Mouse (Mus musculus) cerebellum, adult 8-10 months (tissue): ENCODE measurements around the gene Gm3029.
"Not testable (repeated sequence)": the region's sequence is repeated elsewhere in the genome, so short reads cannot be mapped to it uniquely, and the experiment has no call there.

ENCODE experiments used
- DNase-seq: peaks from one replicate; pipeline ENCODE4 v3.0.0; 2022

Gm3029 gene

GRCm38 (mm10) chr14:3931456-3931855 lies at the start of gene Gm3029:
TSS of gene Gm3029 (plus strand) at chr14:3931756.
- DNase-seq = not testable (repeated sequence)

DNA sequence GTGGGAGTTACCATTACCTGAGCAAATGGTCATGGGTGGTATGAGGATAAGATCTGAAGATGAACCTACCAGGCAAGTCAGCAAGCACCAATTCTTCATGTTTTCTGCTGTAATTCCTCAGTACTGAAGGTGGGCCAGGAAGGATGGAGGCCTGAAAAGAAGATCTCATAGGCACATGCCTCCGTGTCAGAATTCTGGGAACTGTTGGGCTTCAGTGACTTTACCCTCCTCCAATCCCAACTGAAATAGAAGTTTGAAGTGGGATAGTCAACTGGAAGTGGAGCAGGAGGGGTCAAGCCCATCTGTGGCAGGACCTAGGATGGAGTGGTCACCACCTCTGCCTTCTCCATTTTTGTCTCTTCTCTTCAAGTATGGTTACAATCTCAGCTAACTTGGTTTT lies 47.7 kb upstream of the Gm3029 start, which contains the start of gene Gm2916:
TSS of gene Gm2916 (plus strand) at position 301 of the 400 bp plus-strand sequence.
- DNase-seq = not testable (repeated sequence)

DNA sequence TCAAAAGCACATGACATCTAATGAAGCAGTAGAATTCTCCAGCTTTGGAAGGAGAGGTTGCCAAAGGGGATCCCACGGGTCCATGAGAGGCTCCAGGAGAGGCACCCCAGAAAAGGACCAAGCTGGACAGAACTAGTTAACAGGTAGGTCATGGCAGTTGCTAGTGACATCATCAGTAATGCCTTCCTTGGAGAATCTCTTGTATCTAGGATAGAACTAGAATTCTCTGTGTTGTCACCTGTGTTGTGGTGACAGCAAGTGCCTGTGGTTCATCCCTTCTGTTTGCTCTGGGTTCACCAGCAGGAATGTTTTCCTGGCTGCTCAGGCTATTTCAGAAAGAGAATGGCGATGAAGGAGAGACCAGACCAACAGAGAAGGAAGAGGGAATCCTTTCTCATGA lies 31.7 kb downstream of the Gm3029 start, which contains the start of gene Gm3095:
TSS of gene Gm3095 (plus strand) at position 301 of the 400 bp plus-strand sequence.
- not testable (repeated sequence) for DNase-seq
